Mouse (Mus musculus): Measurements from ENCODE around the gene Adap1.

DNA sequence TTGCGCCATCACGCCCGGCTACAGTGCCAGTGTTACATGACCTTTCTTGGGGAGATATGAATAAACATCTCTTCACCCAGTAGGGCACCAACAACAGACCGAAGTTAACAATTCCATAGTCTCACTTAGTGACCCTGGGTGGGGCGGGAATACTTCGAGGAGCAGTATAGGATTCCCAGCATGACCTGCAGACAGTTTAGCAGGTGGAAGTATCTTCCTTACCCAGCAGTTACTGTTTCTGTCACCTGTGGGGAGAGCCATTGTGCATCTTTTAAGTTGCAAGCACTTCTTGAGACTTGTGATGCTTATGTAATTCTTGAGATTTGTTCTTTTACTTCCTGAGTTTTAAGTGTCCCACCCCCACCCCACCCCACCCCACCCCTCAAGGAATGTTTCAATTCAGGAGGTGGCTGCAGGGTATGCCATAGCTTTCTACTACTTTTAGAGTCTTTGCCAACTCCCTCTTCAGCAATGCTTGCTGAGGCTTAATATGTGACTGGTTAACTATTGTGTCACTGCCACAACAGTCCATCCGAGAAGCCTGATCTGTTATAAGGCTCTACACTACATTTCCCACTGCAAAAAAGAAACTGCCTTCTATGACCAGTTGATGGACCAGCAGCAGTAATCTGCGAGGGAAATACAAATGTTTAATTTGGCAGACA, 66.9 kb downstream of the Adap1 start:
- no peak for TF ChIP-seq CTCF (conservative IDR thresholded peaks at IDR 0.05; ENCODE audit: insufficient read depth, insufficient read length, low read depth, low read length)
- no peak for TF ChIP-seq POLR2A (IDR thresholded peaks at IDR 0.05; ENCODE audit: low read depth, low read length)
